Mouse (Mus musculus) v-Abl transformed pro-B cells (cell line): ENCODE measurements around the gene Numa1.
"Not testable (repeated sequence)": the region's sequence is repeated elsewhere in the genome, so short reads cannot be mapped to it uniquely, and the experiment has no call there.

Experiments
- in situ Hi-C, 2 experiments: fragments of 400-800 bp; cut with MboI; formaldehyde crosslinking; loops; one replicate each; pipeline ENCODE4 v1.15.1; 2025; ENCODE audit not compliant: unreplicated experiment in 2 of 2

The Numa1 gene

DNA sequence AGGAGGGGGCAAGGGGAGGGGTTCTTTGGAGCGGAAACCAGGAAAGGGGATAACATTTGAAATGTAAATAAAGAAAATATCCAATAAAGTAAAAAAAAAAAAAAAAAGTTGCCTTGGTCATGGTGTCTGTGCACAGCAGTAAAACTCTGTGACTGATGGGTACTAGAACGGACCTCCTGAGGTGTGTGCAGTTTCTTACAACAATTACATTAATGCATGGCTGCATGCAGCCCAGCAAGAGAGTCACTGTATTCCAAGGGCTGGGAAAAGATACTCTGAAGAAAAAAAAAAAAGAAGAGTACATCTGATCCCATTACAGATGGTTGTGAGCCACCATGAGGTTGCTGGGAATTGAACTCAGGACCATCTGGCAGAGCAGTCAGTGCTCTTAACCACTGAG is 87.0 kb downstream of the Numa1 start:
- in situ Hi-C loops, result not testable (repeated sequence)

GRCm38 (mm10) chr7:102023821-102024220 is 89.9 kb downstream of the Numa1 start:
- in situ Hi-C loops, result no loop called here

GRCm38 (mm10) chr7:102025187-102026119 is 91.5 kb downstream of the Numa1 start:
- in situ Hi-C loops, result no loop called here

DNA sequence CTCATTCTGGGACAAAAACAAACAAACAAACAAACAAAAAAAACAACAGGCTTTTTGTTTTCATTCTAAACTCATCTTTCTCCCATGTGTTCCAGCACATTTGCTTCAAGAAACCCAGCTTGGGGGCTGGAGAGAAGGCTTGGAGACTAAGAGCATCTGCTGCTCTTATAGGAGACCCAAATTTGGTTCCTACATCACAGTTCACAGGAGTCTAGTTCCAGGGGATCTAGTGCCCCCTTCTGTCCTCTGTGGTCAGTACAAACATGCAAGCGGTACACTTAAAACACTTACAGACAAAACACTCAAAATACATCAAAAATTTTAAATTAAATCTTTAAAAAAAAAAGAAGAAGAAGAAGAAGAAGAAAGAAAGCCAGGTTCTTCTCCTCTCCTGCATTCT is 101.0 kb downstream of the Numa1 start:
- in situ Hi-C loops, result loop anchor here in 1 of 2 experiments (5.0 kb wide), 1 partner anchor 118 kb away; no protein-coding TSS in a partner anchor

GRCm38 (mm10) chr7:102035534-102035933 is 101.6 kb downstream of the Numa1 start:
- in situ Hi-C loops, result no loop called here

- in situ Hi-C loops, result no loop called here
Observed at GRCm38 (mm10) chr7:102037318-102037717, 103.4 kb downstream of the Numa1 start.

DNA sequence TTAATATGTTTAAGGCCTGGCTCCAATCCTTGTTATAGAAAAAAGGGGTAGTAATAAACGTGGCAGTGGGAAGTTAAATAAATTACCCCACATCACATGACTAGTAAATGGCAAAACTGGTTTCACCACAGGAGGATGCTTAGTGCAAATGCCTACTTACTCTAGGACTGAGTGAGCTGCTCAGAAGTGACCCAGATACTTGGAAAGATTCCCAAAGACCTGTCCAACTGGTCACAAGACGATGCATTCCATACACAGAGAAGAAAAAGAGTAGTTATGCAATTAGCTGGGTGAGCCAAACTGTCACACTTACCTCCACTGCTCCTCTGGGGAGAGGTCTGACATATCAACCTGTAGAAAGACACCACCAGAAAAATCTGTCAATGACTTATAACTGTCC is 108.4 kb downstream of the Numa1 start:
- in situ Hi-C loops, result no loop called here

GRCm38 (mm10) chr7:102048524-102048923 is 114.6 kb downstream of the Numa1 start:
- in situ Hi-C loops, result not testable (repeated sequence)

GRCm38 (mm10) chr7:102061353-102061752 is 127.4 kb downstream of the Numa1 start:
- in situ Hi-C loops, result no loop called here

- in situ Hi-C loops, result no loop called here
Observed at GRCm38 (mm10) chr7:102062203-102062602, 128.3 kb downstream of the Numa1 start.

DNA sequence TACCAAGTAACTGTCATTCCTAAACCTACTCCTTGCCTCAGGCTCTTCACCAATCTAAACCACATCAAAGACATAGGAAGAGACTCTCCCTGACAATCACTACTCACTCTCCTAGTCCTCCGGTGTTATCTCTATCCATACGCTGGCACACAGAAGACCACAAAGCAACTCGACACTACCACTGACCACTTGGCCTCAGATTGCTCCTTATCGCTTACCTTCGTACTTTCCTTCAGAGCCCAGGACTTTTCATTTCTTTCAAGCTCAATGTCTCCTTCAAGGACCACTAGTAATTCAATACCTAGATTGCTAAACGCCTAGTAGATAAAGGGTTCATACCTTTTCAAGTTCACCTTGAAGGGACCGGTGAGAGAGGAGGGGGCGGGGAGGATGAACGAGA is 130.0 kb downstream of the Numa1 start:
- in situ Hi-C loops, result no loop called here
